Mouse (Mus musculus): Measurements from ENCODE around the gene Arid4b. TPM values are rescaled to one million over a fixed set of nuclear protein-coding genes. Genes with fewer than 3 reads are reported as not detected.

The Arid4b gene
- polyA plus RNA-seq, 1 experiment from 2014 or later: 81.1 TPM

DNA sequence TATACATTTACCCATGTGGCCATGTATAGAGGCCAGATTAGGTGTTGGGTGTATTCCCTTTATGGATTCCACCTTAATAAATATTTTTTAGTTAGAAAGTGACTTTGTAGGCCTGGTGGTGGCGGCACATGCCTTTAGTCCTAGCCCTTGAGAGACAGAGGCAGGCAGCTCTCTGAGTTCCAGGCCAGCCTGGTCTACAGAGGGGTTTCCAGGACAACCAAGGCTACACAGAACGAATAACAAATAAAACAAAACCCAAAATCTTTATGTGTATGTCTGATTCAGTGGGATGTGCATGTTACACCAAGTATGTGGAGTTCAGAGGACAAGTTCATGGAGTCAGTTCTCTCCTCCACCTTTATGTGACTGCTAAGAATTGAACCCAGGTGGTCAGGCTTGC, 52.8 kb downstream of the Arid4b start:
- H3K4me1 ChIP-seq: peaks cover 10% of the 10 kb centered on the region; the same call in 1 of the 2 replicates
- H3K9me3 ChIP-seq: no peaks in the 10 kb centered on the region
- H3K36me3 ChIP-seq (replicated peaks): no peaks in the 10 kb centered on the region
- H3K9ac ChIP-seq: no peak overlapping the region
- no peak overlapping the region for H3K27ac ChIP-seq
- no peaks in the 10 kb centered on the region for H3K27me3 ChIP-seq (replicated peaks)
- ATAC-seq (replicated peaks): no peak
- no peak overlapping the region for H3K4me3 ChIP-seq
- WGBS: 97% methylated on average over 2 of the region's 2 CpGs
- no peak overlapping the region for H3K4me2 ChIP-seq

DNA sequence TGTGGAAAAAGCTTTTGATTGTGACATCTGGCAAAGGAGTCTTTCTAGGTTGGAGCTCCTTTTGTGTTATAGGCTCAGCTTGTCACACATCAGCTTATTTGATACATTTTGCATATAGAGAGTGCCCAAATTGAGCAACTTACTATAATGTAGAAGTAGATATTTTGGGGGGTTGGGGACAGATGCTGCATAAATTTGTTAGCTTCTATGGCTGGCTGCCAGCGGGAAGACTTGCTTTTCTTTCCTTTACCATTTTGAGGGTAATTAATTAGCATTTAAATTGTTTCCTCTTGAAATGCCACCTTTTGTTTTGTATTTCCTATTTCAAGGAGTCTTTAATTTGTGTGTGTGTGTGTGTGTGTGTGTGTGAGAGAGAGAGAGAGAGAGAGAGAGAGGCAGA, 68.6 kb downstream of the Arid4b start:
- Histone ChIP-seq H3K27ac (no peak overlapping the region), H3K4me2 (no peak overlapping the region), H3K27me3 (replicated peaks) (no peaks in the 10 kb centered on the region), H3K4me1 (no peaks in the 10 kb centered on the region), H3K36me3 (replicated peaks) (peaks cover 10% of the 10 kb centered on the region; the same call in 1 of the 2 replicates), H3K9ac (no peak overlapping the region), H3K9me3 (no peaks in the 10 kb centered on the region), H3K4me3 (no peak overlapping the region)
- WGBS: 68% methylated on average over 1 of the region's 1 CpGs
- no peak for ATAC-seq (replicated peaks)

DNA sequence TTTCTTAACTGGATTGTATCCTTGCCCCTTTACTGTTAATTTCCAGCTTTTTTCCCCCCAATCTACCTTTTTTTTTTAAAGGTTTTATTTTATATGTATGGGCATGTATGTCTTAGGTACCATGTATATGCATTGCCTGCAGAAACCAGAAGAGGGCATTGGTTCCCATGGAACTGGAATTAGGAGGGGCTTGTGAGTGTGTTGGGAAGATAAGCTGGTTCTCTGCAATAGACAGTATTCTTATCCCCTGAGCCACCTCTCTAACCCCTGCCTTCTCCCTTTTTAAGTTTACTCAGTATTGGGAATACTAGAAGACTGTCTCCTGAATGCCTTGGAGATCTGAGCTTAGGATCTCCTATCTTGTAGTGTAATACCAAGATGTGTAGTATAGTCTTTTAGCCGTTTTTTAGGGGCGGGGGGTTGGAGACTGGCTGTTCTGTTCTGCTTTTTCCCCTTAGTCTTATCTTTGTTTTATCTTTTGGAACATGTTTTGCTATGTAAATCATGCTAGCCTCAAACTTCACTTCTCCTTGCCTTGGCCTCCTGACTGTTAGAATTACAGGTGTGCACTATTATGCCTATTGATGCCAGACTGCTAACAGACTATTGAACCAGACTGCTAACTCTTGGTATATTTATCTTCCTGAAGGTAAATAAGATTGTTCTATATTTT, 79.4 kb downstream of the Arid4b start:
- Histone ChIP-seq H3K4me1 (no peaks in the 10 kb centered on the region), H3K36me3 (replicated peaks) (peaks cover 2% of the 10 kb centered on the region; the same call in 1 of the 2 replicates), H3K9me3 (no peaks in the 10 kb centered on the region), H3K4me2 (no peak overlapping the region), H3K27ac (no peak overlapping the region), H3K9ac (no peak overlapping the region), H3K4me3 (no peak overlapping the region), H3K27me3 (replicated peaks) (no peaks in the 10 kb centered on the region)
- ATAC-seq (replicated peaks): no peak
- WGBS: 95% methylated on average over 2 of the region's 2 CpGs

DNA sequence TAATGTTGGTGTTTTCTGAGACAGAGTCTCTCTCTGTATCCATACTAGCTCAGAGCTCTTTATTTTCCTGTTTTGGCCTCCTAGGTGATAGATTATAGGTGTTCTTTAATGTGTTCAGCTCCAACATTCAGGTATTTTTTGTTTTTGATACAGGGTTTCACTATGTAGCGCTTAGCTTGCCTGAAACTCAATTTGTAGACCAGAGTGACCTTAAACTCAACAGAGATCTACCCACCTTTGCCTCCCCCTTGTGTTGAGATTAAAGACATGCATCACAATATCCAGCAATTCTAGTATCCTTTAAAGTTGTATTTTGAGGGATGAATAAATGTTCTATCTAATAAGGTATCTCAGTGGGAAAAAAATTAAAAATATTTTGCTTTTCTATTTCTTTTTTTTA, 115.0 kb downstream of the Arid4b start:
- no peak for ATAC-seq (replicated peaks)

DNA sequence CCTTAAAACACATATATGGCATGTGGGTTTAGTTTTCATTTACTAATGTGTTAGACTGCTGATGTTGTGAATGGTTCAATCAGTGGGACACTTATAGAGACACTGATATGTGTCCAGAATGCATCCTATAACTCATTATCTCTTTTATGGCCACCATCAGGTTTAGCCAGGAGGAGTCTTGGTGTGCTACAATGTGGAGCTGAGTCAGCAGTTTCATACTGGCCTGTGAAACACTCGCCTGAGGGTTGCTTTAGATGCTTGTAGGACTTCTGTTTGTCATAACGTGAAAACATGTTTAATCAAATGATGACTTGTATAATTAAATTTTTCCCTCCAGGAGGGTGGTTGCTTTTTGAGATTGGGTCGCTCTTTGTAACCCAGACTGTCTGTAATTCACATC, 116.6 kb downstream of the Arid4b start:
- Histone ChIP-seq H3K27ac (no peak overlapping the region), H3K27me3 (replicated peaks) (no peaks in the 10 kb centered on the region), H3K4me1 (no peaks in the 10 kb centered on the region), H3K4me3 (no peak overlapping the region), H3K9ac (no peak overlapping the region), H3K36me3 (replicated peaks) (no peaks in the 10 kb centered on the region; the same call in 1 of the 2 replicates), H3K4me2 (no peak overlapping the region), H3K9me3 (no peaks in the 10 kb centered on the region)
- no peak for ATAC-seq (replicated peaks)
- 86% methylated on average over 3 of the region's 3 CpGs for WGBS

More for the DNA sequence above, 115.0 kb downstream of the Arid4b start:
- WGBS: 95% methylated on average over 1 of the region's 1 CpGs
- no peak overlapping the region for H3K27ac ChIP-seq
- no peak overlapping the region for H3K9ac ChIP-seq
- H3K4me2 ChIP-seq: no peak overlapping the region
- H3K36me3 ChIP-seq (replicated peaks): no peaks in the 10 kb centered on the region
- no peaks in the 10 kb centered on the region for H3K9me3 ChIP-seq
- H3K4me1 ChIP-seq: no peaks in the 10 kb centered on the region
- H3K27me3 ChIP-seq (replicated peaks): no peaks in the 10 kb centered on the region
- no peak overlapping the region for H3K4me3 ChIP-seq

DNA sequence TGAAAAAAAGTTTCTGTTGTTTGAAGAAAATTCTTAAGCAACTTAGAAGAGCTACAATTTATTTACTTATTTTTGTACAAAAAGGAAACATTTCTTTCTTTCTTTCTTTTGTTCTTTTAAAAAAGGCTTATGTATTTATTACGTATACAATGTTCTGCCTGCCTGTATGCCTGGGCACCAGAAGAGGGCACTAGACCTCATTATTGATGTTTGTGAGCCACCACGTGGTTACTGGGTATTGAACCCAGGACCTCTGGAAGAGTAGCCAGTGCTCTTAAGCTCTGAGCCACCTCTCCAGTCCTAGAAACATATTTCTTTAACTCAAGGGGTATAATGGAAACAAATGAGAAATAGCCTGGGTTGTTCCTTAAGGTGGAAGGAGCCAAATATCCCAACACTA, 182.9 kb downstream of the Arid4b start:
- Histone ChIP-seq H3K4me1 (no peaks in the 10 kb centered on the region), H3K27ac (no peak overlapping the region), H3K27me3 (replicated peaks) (no peaks in the 10 kb centered on the region), H3K9ac (no peak overlapping the region), H3K9me3 (no peaks in the 10 kb centered on the region), H3K4me3 (no peak overlapping the region), H3K4me2 (no peak overlapping the region), H3K36me3 (replicated peaks) (peaks cover 13% of the 10 kb centered on the region; the same call in 1 of the 2 replicates)
- 51% methylated on average over 2 of the region's 2 CpGs for WGBS
- no peak for ATAC-seq (replicated peaks)

Other genes with a start within 250 kb of the Arid4b start
- gene B3galnt2, start 108.8 kb upstream of the Arid4b start, polyA plus RNA-seq (2015; fragmentation: Nextera tagmentation; extraction: Ambion mirVana): 20.3 and 23.4 TPM in 2 replicates
- gene Tbce, start 23.6 kb upstream of the Arid4b start, polyA plus RNA-seq (2015; fragmentation: Nextera tagmentation; extraction: Ambion mirVana): 100 and 113 TPM in 2 replicates
- gene Ggps1, start 256 bp downstream of the Arid4b start, polyA plus RNA-seq (2015; fragmentation: Nextera tagmentation; extraction: Ambion mirVana): 69.7 and 70.9 TPM in 2 replicates